Mouse (Mus musculus) liver, embryonic 14.5 days (tissue): ENCODE measurements around the gene Chrm4.

Experiments used
- CTCF ChIP-seq: IDR thresholded peaks from 2 replicates; pipeline ENCODE4 v1.5.1; 2016; ENCODE audit warnings: antibody characterized with exemption, low read depth, control low read depth
- EP300 ChIP-seq: IDR thresholded peaks from 2 replicates; pipeline ENCODE4 v1.6.1; 2016; ENCODE audit warnings: antibody characterized with exemption, low read depth

- TF ChIP-seq CTCF (no peak), EP300 (no peak)
Measured at GRCm38 (mm10) chr2:91961901-91962761, 35.1 kb downstream of the Chrm4 start.
